Mouse (Mus musculus) B cell, adult 62 days (primary cell): Measurements from ENCODE around the gene Klk6. TPM values are rescaled to one million over a fixed set of nuclear protein-coding genes. Genes with fewer than 3 reads are reported as not detected.

ENCODE experiments used
- total RNA-seq: library from RNA; stranded (reverse); gene quantifications from 4 replicates; pipeline ENCODE4 v1.2.4, GENCODE M21; 2023

Gene Klk6
- not detected in 4 replicates for total RNA-seq

GRCm38 (mm10) chr7:43824199-43824598 is at the start of gene Klk6:
Gene Klk6 (plus strand): TSS chr7:43824499.

GRCm38 (mm10) chr7:43780746-43781145 is 43.6 kb upstream of the Klk6 start, which contains the start of gene Klk10:
Gene Klk10 (plus strand): TSS chr7:43781035.

GRCm38 (mm10) chr7:43791591-43791990 is 32.7 kb upstream of the Klk6 start, which contains the start of gene Klk9:
Gene Klk9 (plus strand): TSS chr7:43791891.

GRCm38 (mm10) chr7:43797333-43797769 is 26.9 kb upstream of the Klk6 start, which contains the start of gene Klk8:
Gene Klk8 (plus strand): TSS chr7:43797577.

GRCm38 (mm10) chr7:43810994-43811393 is 13.3 kb upstream of the Klk6 start, which contains the start of gene Klk7:
Gene Klk7 (plus strand): TSS chr7:43811294.

GRCm38 (mm10) chr7:43841701-43842100 is 17.4 kb downstream of the Klk6 start, which contains the start of gene Klk5:
Gene Klk5 (plus strand): TSS chr7:43841971.

GRCm38 (mm10) chr7:43880912-43881311 is 56.6 kb downstream of the Klk6 start, which contains the start of gene Klk4:
Gene Klk4 (plus strand): TSS chr7:43881160.

Other genes with a start within 250 kb of the Klk6 start
- 9.0 to 13.8 TPM (median 10.3 TPM) in 4 replicates for gene Zfp719, start 244.9 kb upstream of the Klk6 start, total RNA-seq
- 0.30 to 0.34 TPM in 2 of 4 replicates, not detected in the others for gene Zfp819, start 217.3 kb upstream of the Klk6 start, total RNA-seq
- gene Ceacam18, start 189.8 kb upstream of the Klk6 start, total RNA-seq: not detected in 4 replicates
- gene Siglece, start 164.3 kb upstream of the Klk6 start, total RNA-seq: 1.2 to 2.4 TPM (median 1.6 TPM) in 4 replicates
- gene Ctu1, start 152.5 kb upstream of the Klk6 start, total RNA-seq: 4.6 to 7.3 TPM (median 5.8 TPM) in 4 replicates
- not detected in 4 replicates for gene Klk14, start 134.1 kb upstream of the Klk6 start, total RNA-seq
- not detected in 4 replicates for gene Klk13, start 111.9 kb upstream of the Klk6 start, total RNA-seq
- not detected in 4 replicates for gene Klk12, start 55.6 kb upstream of the Klk6 start, total RNA-seq
- gene Klk11, start 49.9 kb upstream of the Klk6 start, total RNA-seq: not detected in 4 replicates
- gene Klk10, start 43.5 kb upstream of the Klk6 start, total RNA-seq: not detected in 4 replicates
- gene Klk9, start 32.6 kb upstream of the Klk6 start, total RNA-seq: not detected in 4 replicates
- gene Klk8, start 26.9 kb upstream of the Klk6 start, total RNA-seq: 4.6 to 6.5 TPM (median 6.0 TPM) in 4 replicates
- not detected in 4 replicates for gene Klk7, start 13.2 kb upstream of the Klk6 start, total RNA-seq
- gene Klk5, start 17.5 kb downstream of the Klk6 start, total RNA-seq: not detected in 4 replicates
- gene Klk4, start 56.7 kb downstream of the Klk6 start, total RNA-seq: not detected in 4 replicates
- not detected in 4 replicates for gene Klk15, start 109.2 kb downstream of the Klk6 start, total RNA-seq
- not detected in 4 replicates for gene Klk1b8, start 126.2 kb downstream of the Klk6 start, total RNA-seq
- gene Klk1b1, start 142.3 kb downstream of the Klk6 start, total RNA-seq: not detected in 4 replicates
- gene Klk1b9, start 151.6 kb downstream of the Klk6 start, total RNA-seq: not detected in 4 replicates
- not detected in 4 replicates for gene Klk1b11, start 171.4 kb downstream of the Klk6 start, total RNA-seq
- gene Klk1b26, start 187.7 kb downstream of the Klk6 start, total RNA-seq: not detected in 4 replicates
- gene Klk1b27, start 227.8 kb downstream of the Klk6 start, total RNA-seq: not detected in 4 replicates